Mouse (Mus musculus) cortical plate, adult 2 months (tissue): ENCODE data around the gene Mettl22.

ENCODE experiments used
- CTCF ChIP-seq: fragments of 200-500 bp; IDR thresholded peaks from 2 replicates; pipeline ENCODE4 v1.5.1; 2011; ENCODE audit warnings: mild to moderate bottlenecking, control low read depth, low read length; ENCODE audit not compliant: insufficient read depth; ENCODE audit errors: extremely low read depth
- POLR2A ChIP-seq: fragments of 200-500 bp; IDR thresholded peaks from 2 replicates; pipeline ENCODE4 v1.6.1; 2011; ENCODE audit warnings: mild to moderate bottlenecking, low read length, control low read depth; ENCODE audit not compliant: insufficient read depth; ENCODE audit errors: extremely low read depth

DNA sequence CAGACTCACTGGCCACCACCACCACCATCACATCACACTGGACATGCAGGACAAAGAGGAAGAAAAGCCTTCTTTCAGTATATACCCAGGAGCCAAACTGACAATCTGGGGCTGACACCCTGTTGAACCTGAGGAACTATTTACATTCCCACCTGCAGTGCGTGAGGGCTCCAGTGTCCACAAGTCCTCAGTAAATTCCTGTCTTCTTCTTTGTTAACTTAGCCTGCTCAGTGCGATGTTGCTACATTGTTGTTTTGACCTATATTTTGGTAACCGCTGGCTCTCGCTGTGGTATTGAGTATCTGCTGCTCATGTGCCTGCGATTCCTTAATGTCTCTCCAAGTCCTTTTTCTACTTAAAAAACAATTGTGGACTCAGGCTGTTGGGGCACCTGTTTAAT lies 49.9 kb downstream of the Mettl22 start:
- no peak for TF ChIP-seq POLR2A
- TF ChIP-seq CTCF, result no peak
